Comparison of ENCODE assay signal across 22 mouse cellular contexts in genomic region chr15:80461446-80461845, GRCm38 (mm10).
DNase-seq lines count a peak whose midpoint lies in the region; ATAC-seq and TF ChIP-seq lines count a peak whose summit lies in the region.
"Had no signal": no experiment of that assay in that cellular context is flagged by ENCODE, and none has a peak within 500 bp of the region (broad histone marks: within the 10 kb centered on the region; RNA-seq: fewer than 3 reads in every experiment).

No protein-coding gene starts in this region.

- H3K4me3 ChIP-seq in heart, embryonic 14.5 days (ENCODE audit: control insufficient read depth in 1 of 2, insufficient read depth in 1 of 2, low read depth in 1 of 2, low read length in 2 of 2), result no peak overlapping the region
- H3K4me3 ChIP-seq in kidney, embryonic 15.5 days (replicated peaks), result no peak overlapping the region
- H3K4me3 ChIP-seq in kidney, embryonic 14.5 days (ENCODE audit: low read length), result no peak overlapping the region
- no peak overlapping the region for H3K4me3 ChIP-seq in lung, postnatal 0 days (ENCODE audit: low read depth, low read length)
- H3K4me3 ChIP-seq: erythroblast, embryonic 14.5 days; liver, embryonic 12.5 days; myocyte had no signal

- WGBS in heart, embryonic 14.5 days, result 10% methylated on average over 2 of the region's 2 CpGs
- WGBS in kidney, embryonic 15.5 days, result 42% methylated on average over 2 of the region's 2 CpGs
- WGBS in kidney, embryonic 14.5 days, result 49% methylated on average over 2 of the region's 2 CpGs
- 11% methylated on average over 2 of the region's 2 CpGs for WGBS in lung, postnatal 0 days

- no peaks in the 10 kb centered on the region for H3K36me3 ChIP-seq in heart, embryonic 14.5 days (ENCODE audit: control insufficient read depth, insufficient read depth, low read length)
- H3K36me3 ChIP-seq in kidney, embryonic 15.5 days, result no peaks in the 10 kb centered on the region
- H3K36me3 ChIP-seq in kidney, embryonic 14.5 days (ENCODE audit: control insufficient read depth, insufficient read depth, low read length), result no peaks in the 10 kb centered on the region
- no peaks in the 10 kb centered on the region for H3K36me3 ChIP-seq in lung, postnatal 0 days (ENCODE audit: insufficient read depth, low read length)
- H3K36me3 ChIP-seq: limb, embryonic 12.5 days; liver, embryonic 12.5 days; midbrain, embryonic 10.5 days; neural tube, embryonic 12.5 days had no signal

- no peak for ATAC-seq in heart, embryonic 14.5 days (ENCODE audit: insufficient number of reproducible peaks, insufficient read depth, low FRiP score, low read depth)
- no peak for ATAC-seq in kidney, embryonic 15.5 days (replicated peaks; ENCODE audit: low FRiP score)
- ATAC-seq in kidney, embryonic 14.5 days (ENCODE audit: low FRiP score, low TSS enrichment), result no peak
- ATAC-seq in lung, postnatal 0 days, result peak; percentile 48
- ATAC-seq in megakaryocyte progenitor cell, adult 5-6 weeks (replicated peaks; ENCODE audit: poor library complexity), result peak; percentile 15; the same call in 1 of the 2 replicates
- ATAC-seq: forebrain, embryonic 16.5 days; intestine, postnatal 0 days; liver, embryonic 12.5 days; liver, postnatal 0 days had no signal

- no peak overlapping the region for H3K27ac ChIP-seq in heart, embryonic 14.5 days (replicated peaks in 1 of 2; ENCODE audit: control insufficient read depth in 1 of 2, insufficient read depth in 1 of 2, low read depth in 2 of 2, low read length in 2 of 2)
- 0 out of 2 replicates have a peak overlapping the region, but pooled peaks have one; percentile 6 for H3K27ac ChIP-seq in kidney, embryonic 15.5 days
- no peak overlapping the region for H3K27ac ChIP-seq in kidney, embryonic 14.5 days (ENCODE audit: low read depth, low read length)
- no peak overlapping the region for H3K27ac ChIP-seq in lung, postnatal 0 days (ENCODE audit: low read length)
- H3K27ac ChIP-seq: hindbrain, embryonic 14.5 days; limb, embryonic 12.5 days; liver, embryonic 12.5 days; neural tube, embryonic 12.5 days had no signal

- no peak for DNase-seq in heart, adult 11 months
- no peak for DNase-seq in lung, postnatal 0 days (ENCODE audit: low spot score)
- no peak for DNase-seq in lung, adult 18-20 months
- DNase-seq: cerebellum, adult 11-12 months; cerebellum, adult 9-11 months; heart, postnatal 36 days; kidney, adult 9 months; right cerebral cortex, adult 18-20 months had no signal

- no peak for TF ChIP-seq CTCF in lung, postnatal 0 days (IDR thresholded peaks at IDR 0.05)

- peaks cover 20% of the 10 kb centered on the region for H3K27me3 ChIP-seq in heart, embryonic 14.5 days (ENCODE audit: control insufficient read depth, insufficient read depth, low read length)
- peaks cover 16% of the 10 kb centered on the region for H3K27me3 ChIP-seq in kidney, embryonic 15.5 days
- peaks cover 6% of the 10 kb centered on the region; the same call in 1 of the 2 replicates for H3K27me3 ChIP-seq in kidney, embryonic 14.5 days (ENCODE audit: control insufficient read depth, insufficient read depth, low read length)
- H3K27me3 ChIP-seq in lung, postnatal 0 days (replicated peaks; ENCODE audit: insufficient read depth, low read length), result no peaks in the 10 kb centered on the region

- H3K4me2 ChIP-seq in heart, embryonic 14.5 days (ENCODE audit: low read length), result peak overlapping the region; percentile 40
- peak overlapping the region; percentile 60 for H3K4me2 ChIP-seq in kidney, embryonic 15.5 days
- no peak overlapping the region for H3K4me2 ChIP-seq in kidney, embryonic 14.5 days (replicated peaks; ENCODE audit: low read depth, low read length)
- H3K4me2 ChIP-seq in lung, postnatal 0 days (replicated peaks; ENCODE audit: low read depth, low read length), result no peak overlapping the region

- no peak overlapping the region for H3K9ac ChIP-seq in heart, embryonic 14.5 days (ENCODE audit: low read length)
- H3K9ac ChIP-seq in kidney, embryonic 15.5 days, result no peak overlapping the region
- H3K9ac ChIP-seq in kidney, embryonic 14.5 days (ENCODE audit: low read depth, low read length), result no peak overlapping the region
- no peak overlapping the region for H3K9ac ChIP-seq in lung, postnatal 0 days (replicated peaks; ENCODE audit: low read depth)
- H3K9ac ChIP-seq: hindbrain, embryonic 14.5 days; liver, embryonic 12.5 days; liver, postnatal 0 days; neural tube, embryonic 12.5 days had no signal

- TF ChIP-seq EP300 in lung, postnatal 0 days (IDR thresholded peaks at IDR 0.05), result no peak

- no peaks in the 10 kb centered on the region for H3K9me3 ChIP-seq in heart, embryonic 14.5 days (ENCODE audit: control insufficient read depth, low read length)
- no peaks in the 10 kb centered on the region for H3K9me3 ChIP-seq in kidney, embryonic 15.5 days (replicated peaks)
- H3K9me3 ChIP-seq in kidney, embryonic 14.5 days (ENCODE audit: control insufficient read depth, low read length), result no peaks in the 10 kb centered on the region
- no peaks in the 10 kb centered on the region for H3K9me3 ChIP-seq in lung, postnatal 0 days (ENCODE audit: low read length)
- H3K9me3 ChIP-seq: limb, embryonic 12.5 days; liver, embryonic 12.5 days; midbrain, embryonic 10.5 days; neural tube, embryonic 12.5 days had no signal

- peaks cover 7 to 12% of the 10 kb centered on the region in 2 experiments for H3K4me1 ChIP-seq in heart, embryonic 14.5 days (ENCODE audit: control insufficient read depth in 2 of 2, insufficient read depth in 2 of 2, low read length in 2 of 2)
- peaks cover 15% of the 10 kb centered on the region for H3K4me1 ChIP-seq in kidney, embryonic 15.5 days
- H3K4me1 ChIP-seq in kidney, embryonic 14.5 days (ENCODE audit: control insufficient read depth, insufficient read depth, low read length), result no peaks in the 10 kb centered on the region; the same call in 1 of the 2 replicates
- H3K4me1 ChIP-seq in lung, postnatal 0 days (ENCODE audit: insufficient read depth, low read depth, low read length), result 0 out of 2 replicates have a peak, but pooled peaks cover 2% of the 10 kb centered on the region

Comparison
In these comparisons a context has a peak if more than half of its experiments do, and no peak if none do; other contexts are left out.
1. H3K4me2 ChIP-seq: peak in heart, embryonic 14.5 days (single experiment) and kidney, embryonic 15.5 days (single experiment); none in kidney, embryonic 14.5 days (single experiment) and lung, postnatal 0 days (single experiment).
2. ATAC-seq: peak in lung, postnatal 0 days (single experiment) and megakaryocyte progenitor cell, adult 5-6 weeks (single experiment); none in heart, embryonic 14.5 days (single experiment), kidney, embryonic 15.5 days (single experiment) and kidney, embryonic 14.5 days (single experiment).